Mouse (Mus musculus) lung, postnatal 0 days (tissue): ENCODE data around the gene Pced1b.

Experiments
- CTCF ChIP-seq: IDR thresholded peaks from 2 replicates; pipeline ENCODE4 v1.5.1; 2016; ENCODE audit warnings: antibody characterized with exemption, mild to moderate bottlenecking
- EP300 ChIP-seq: IDR thresholded peaks from 2 replicates; pipeline ENCODE4 v1.6.1; 2016; ENCODE audit warnings: antibody characterized with exemption, mild to moderate bottlenecking, control low read depth

DNA sequence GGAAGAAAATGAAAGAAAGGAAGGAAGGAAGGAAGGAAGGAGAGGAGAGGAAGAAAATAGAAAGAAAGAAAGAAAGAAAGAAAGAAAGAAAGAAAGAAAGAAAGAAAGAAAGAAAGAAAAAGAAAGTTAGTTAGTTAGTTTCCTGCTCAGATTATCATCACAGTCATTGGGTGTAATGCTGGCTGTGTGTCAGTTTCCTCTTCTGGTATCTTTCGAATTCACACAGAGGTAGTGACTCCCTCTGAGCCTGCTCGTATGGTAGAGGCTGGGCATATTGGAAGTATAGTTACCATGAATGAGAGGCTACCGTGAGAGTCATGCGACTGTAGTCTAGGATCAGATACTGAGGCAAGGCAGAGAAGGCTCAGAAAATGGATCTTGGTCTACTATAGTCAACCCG lies 104.8 kb downstream of the Pced1b start:
- no peak for TF ChIP-seq EP300
- no peak for TF ChIP-seq CTCF
